Mouse (Mus musculus): Measurements from ENCODE around the gene Odf2.
"Not testable (repeated sequence)": the region's sequence is repeated elsewhere in the genome, so short reads cannot be mapped to it uniquely, and the experiment has no call there.

The Odf2 gene

GRCm38 (mm10) chr2:29868949-29869645 is 19.9 kb upstream of the Odf2 start, which contains the start of gene Cercam:
Gene Cercam (plus strand): TSS chr2:29869164.
- DNase-seq (ENCODE audit: low read depth in 2 of 2, low spot score in 2 of 2): peak; percentile 74 to 80

DNA sequence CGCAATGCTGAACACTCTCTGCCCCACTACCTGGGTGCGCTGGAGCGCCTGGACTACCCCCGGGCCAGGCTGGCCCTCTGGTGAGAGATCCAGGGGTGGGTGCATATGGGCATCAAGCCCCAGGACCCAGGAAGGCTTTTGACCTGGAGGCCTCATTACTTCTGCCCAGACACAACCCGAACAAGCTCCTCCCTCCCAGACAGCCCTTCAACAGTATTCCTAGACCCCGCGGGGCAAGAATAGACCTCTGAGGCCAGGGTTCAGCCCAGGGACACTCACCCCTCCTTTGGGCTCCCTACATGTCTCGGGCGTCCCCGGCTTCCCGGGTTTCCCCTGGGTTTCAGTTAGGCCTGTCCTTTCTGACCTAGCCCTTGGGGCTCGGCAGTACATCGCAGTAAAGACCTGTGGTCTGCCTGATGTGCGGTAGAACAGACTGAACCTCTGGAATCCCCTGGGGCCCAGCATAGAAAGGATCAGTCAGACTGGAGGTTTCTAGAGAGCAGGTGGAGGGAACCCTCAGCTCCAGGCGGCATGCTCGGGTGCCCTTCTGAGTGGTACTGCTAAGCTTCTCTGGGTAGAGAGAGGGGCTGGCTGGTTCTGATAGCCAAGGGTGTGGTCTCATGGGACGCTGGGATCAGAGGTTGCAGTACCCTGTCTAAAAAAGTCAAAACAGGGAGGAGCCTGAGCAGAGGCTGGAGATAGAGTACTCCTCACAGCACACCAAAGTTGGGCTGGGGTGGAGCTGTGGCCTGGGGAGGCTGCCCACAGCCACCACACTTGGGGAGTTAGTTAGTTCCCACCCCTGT is 19.2 kb upstream of the Odf2 start:
- peak; percentile 28 to 37 for DNase-seq (ENCODE audit: low read depth in 2 of 2, low spot score in 2 of 2)

DNA sequence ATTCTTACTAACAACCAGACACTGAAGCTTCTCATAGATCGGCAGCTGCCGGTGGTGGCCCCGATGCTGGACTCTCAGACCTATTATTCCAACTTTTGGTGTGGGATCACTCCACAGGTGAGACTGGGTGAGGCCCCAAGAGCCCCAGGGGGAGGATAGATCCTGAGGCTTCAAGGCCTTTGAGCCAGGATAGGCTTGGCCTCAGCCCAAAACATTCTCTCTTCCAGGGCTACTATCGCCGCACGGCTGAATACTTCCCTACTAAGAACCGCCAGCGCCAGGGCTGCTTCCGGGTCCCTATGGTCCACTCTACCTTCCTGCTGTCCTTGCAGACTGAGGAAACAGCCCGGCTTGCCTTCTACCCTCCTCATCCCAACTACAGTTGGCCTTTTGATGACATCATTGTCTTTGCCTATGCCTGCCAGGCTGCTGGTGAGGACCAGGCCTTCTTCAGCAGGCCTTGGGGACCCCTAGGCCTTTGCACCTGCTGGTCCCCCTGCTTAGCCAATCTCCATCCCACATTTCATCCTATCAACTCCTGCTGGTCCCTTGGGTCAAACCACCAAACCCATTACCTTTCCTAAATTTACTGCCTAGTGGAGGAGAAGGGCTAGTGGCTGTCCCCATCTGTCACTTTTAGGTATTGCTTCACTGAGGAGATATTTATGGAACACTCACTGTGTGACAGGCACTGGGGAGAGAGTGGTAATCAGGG is 16.3 kb upstream of the Odf2 start:
- no peak for DNase-seq (ENCODE audit: low read depth in 2 of 2, low spot score in 2 of 2)

DNA sequence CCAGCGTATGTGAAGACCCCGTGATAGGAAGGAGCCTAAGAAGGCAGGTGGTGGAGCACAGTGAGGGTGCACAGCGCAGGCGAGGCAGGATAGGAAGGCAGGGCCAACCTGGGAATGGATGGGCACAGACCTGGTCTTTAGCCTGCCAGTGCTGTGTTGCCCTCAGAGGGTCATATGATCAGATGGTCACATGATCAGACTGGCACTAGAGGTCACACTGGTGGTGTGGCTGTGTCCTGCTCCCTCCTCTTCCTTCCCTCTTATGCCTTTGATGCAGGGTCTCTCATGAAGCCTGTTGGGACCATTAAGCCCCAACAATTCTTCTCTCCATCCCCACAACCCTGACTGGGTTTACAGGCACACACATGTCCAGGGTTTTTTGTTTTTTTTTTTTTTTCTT is 15.2 kb upstream of the Odf2 start:
- no peak for DNase-seq (ENCODE audit: low read depth in 2 of 2, low spot score in 2 of 2)

DNA sequence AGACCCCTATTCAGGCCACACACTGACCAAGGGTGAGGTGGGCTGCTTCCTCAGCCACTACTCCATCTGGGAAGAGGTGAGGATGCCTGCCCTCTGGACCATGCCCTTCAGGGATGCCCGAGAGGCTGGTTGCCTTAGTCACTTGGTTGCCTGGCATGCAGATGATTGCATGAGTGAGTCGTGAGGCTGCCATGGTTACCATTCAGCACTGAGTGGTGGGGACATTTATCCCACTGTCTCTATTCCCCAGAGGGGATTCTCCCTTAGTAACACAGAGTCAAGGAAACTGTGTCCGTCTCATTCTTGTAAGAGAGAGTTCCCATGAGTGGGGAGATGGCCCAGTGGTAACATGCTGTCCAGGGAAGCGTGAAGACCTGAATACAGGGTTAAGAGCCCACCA is 11.0 kb upstream of the Odf2 start:
- DNase-seq (ENCODE audit: low read depth in 2 of 2, low spot score in 2 of 2): no peak

DNA sequence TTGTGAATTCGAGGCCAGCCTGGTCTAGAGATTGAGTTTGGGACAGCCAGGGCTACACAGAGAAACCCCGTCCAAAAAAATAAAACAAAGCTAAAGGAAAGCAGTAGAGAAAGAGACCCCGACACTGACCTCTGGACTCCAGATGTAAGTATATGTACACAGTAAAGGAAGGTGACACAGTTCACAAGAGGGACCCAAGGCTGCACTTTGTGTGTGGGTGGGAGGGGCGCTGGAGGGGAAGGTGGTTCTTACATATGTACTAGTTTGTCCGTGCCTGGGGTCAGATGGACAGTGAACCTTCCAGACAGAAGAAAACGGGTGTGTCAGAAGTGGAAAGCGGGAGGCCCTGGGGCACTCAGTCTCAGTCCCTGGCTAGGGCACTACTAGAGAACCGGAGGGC is 9.8 kb upstream of the Odf2 start:
- no peak for DNase-seq (ENCODE audit: low read depth in 2 of 2, low spot score in 2 of 2)

- DNase-seq (ENCODE audit: low read depth in 2 of 2, low spot score in 2 of 2): no peak
These were observed 8.8 kb upstream of the Odf2 start for GRCm38 (mm10) chr2:29879964-29880830.

GRCm38 (mm10) chr2:29886659-29887292 is 2.2 kb upstream of the Odf2 start:
- not testable (repeated sequence) for DNase-seq (ENCODE audit: low read depth in 2 of 2, low spot score in 2 of 2)

DNA sequence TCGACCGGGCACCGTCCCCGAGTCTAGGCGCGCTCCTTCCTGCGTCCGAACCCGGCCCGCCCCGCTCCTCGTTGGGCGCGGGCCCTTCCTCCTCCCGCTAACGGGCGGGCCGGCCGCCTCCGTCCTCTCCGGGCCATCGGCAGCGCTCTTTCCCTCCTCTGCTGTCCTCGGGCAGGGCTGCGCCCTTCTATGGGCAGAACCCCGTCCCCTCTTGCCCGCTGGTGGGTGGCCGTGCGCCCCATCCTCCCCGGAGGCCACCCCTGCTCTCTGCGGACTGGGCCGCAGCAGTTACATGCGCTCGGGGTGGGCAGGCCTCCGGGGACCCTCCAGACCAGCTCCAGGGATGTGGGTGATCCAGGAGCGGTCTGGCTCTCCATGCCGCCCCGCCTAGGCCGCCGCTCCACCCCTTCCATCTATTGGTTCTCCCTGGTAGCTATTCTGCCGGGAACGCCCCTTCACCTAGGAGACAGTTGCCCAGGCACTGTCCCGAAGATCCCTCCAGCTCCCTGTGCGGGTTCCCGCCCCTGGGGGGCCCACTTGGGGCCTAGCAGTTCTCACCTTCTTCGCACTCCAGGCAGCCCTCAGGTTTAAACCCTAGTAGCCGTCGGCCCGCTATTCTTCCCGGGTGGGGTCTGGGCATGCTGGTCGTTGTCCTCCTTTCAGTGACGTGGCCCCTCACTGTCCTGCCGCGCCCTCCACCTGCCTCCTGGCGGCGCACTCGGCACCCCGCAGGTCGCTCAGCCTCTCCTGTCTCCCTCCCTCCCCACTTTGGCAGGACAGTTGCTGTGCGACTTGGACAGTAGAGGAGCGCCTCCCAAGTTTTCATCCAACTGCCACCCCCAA is 1.2 kb downstream of the Odf2 start:
- DNase-seq (ENCODE audit: low read depth in 2 of 2, low spot score in 2 of 2): peak; percentile 32 to 41

DNA sequence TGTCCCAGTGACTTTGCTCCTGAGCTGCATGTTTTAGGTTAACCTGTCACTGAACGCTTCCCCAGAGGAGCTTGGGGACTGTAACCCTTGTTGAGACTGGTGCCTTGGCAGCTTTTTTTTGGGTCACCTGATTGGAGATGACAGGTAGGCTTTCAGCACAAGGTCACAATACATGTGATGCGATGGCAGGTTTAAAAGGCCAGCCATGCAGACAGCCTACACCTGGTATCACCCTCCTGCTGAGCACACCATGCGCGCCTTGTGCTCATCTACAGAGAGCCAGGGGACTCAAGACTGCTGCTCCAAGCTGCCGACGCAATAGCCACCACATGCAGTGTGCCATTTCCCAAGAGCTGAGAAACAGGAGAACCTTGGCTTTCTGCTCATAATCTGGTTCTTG is 2.8 kb downstream of the Odf2 start:
- no peak for DNase-seq (ENCODE audit: low read depth in 2 of 2, low spot score in 2 of 2)

- no peak for DNase-seq (ENCODE audit: low read depth in 2 of 2, low spot score in 2 of 2)
These were observed 7.0 kb downstream of the Odf2 start for GRCm38 (mm10) chr2:29896071-29896470.

DNA sequence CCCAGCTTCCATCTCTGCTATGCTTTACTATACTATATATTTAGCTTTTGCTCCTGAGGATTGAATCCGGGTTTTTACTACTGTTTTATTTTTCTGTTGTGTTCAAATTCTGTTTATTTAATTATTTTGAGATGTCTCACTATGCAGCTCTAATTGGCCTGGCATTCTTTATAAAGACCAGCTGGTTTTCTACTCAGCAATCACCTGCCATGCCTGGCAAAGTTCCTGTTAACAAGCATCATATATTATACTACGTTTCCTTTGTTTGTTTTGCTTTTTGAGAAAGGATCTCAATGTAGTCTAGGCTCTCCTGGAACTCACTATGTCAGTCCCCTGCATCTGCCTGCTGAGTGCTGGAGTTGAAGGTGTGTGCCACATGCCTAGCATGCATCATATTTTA is 8.3 kb downstream of the Odf2 start:
- no peak for DNase-seq (ENCODE audit: low read depth in 2 of 2, low spot score in 2 of 2)

GRCm38 (mm10) chr2:29898081-29898480 is 9.1 kb downstream of the Odf2 start:
- no peak for DNase-seq (ENCODE audit: low read depth in 2 of 2, low spot score in 2 of 2)

GRCm38 (mm10) chr2:29902194-29902593 is 13.2 kb downstream of the Odf2 start:
- DNase-seq (ENCODE audit: low read depth in 2 of 2, low spot score in 2 of 2): no peak

DNA sequence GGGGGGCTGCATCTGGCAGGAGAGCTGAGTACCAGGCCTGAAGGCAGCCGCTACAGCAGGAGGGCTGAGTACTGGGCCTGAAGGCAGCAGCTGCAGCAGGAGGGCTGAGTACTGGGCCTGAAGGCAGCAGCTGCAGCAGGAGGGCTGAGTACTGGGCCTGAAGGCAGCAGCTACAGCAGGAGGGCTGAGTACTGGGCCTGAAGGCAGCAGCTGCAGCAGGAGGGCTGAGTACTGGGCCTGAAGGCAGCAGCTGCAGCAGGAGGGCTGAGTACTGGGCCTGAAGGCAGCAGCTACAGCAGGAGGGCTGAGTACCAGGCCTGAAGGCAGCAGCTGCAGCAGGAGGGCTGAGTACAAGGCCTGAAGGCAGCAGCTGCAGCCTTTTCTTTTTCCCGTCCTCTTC is 19.1 kb downstream of the Odf2 start:
- not testable (repeated sequence) for DNase-seq (ENCODE audit: low read depth in 2 of 2, low spot score in 2 of 2)

DNA sequence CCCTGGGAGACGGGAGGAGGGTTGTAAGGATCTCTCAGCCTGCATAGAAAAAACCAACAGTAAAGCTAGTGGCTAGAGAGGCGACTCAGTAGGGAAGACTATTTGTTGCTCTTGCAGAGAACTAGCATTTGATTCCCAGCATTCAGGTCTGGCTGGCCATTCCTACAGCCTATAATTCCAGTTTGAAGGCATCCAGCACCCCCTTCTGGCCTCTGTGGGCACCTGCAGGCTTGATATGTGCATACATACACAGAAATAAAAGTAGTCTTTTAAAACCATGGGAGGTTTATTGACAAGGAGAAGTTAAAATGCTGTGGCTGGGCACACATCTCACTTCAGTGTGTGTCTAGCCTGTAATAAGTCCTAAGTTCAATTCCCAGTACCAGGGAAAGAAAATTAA is 21.0 kb downstream of the Odf2 start:
- DNase-seq (ENCODE audit: low read depth in 2 of 2, low spot score in 2 of 2): no peak

- no peak for DNase-seq (ENCODE audit: low read depth in 2 of 2, low spot score in 2 of 2)
These were observed 28.6 kb downstream of the Odf2 start for GRCm38 (mm10) chr2:29917621-29918020.

GRCm38 (mm10) chr2:29922011-29922410 is 33.0 kb downstream of the Odf2 start:
- no peak for DNase-seq (ENCODE audit: low read depth in 2 of 2, low spot score in 2 of 2)

DNA sequence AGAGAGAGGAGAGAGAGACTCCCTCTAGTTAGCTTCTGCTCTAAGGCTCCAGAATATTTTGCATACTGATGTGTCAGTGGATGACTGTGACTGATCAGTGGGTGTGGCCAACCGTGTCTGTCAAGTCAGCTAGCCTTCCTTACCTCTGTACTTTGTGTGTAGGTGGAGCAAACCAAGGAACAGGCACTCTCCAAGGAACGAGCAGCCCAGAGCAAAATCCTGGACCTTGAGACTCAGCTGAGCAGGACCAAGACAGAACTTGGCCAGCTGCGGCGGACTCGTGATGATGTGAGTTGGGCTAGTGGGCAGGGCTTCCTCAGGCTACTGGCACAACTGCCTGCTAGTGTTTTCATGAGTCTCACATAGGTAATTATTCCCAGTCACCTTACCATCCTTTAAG is 37.5 kb downstream of the Odf2 start:
- DNase-seq (ENCODE audit: low read depth in 2 of 2, low spot score in 2 of 2): no peak

GRCm38 (mm10) chr2:29930506-29930905 is 41.5 kb downstream of the Odf2 start:
- DNase-seq (ENCODE audit: low read depth in 2 of 2, low spot score in 2 of 2): no peak

Data from CD8-positive naive resting alpha-beta T cell, adult 2 months (primary cell).